Mouse (Mus musculus): Measurements from ENCODE around the gene Uqcc1. TPM values are rescaled to one million over a fixed set of nuclear protein-coding genes. Genes with fewer than 3 reads are reported as not detected.

Uqcc1 gene
- 76.1 and 83.4 TPM in 2 replicates for polyA plus RNA-seq (2014; fragmentation: Nextera tagmentation; extraction: Ambion mirVana)

DNA sequence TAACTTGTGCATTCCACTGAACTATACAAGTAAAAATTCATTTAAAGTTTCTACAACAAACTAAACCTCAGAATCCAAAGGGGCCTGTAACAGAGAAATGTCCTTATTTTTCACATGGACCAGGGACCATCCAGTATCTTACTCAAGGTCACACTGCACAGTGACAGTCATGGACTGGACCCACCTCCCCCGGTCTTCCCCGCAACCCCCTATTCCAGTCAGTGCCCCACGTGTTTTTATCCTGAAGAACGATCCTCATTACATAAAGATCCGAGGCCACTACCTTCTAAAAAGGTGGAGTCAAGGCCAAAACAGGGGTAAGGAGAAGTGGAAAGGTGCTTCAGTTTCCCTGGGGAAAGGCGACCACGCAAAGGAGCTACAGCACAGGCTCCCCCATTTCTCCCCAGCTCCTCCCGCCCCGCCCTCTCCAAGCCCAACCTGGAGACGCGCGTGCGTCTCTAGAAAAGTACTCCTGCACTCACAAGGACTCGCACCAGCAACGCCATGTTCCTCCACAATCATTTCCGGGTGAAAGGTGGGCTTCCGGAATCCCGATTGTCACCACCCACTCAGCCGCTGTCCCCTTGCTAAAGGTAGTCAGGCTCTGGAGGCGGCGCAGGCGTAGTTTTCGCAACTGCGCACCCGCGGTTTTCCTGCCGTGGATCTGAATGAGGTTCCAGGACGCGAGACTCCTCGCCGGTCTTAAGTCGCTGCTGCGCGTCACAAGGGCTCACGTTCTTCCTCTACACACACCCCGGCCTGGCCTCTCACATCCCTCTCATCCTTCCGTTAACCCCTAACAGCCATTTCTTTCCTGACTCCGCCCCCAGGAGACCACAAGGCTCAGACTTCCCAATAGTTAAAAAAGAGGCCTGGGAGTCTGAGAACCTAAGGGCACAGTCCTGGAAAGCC is at the start of gene Uqcc1:
Gene Uqcc1 (minus strand): TSS at position 780 of the 912 bp plus-strand sequence.
- no peaks in the 10 kb centered on the region for H3K27me3 ChIP-seq (replicated peaks; ENCODE audit: control insufficient read depth, insufficient read depth, low read length)
- H3K4me1 ChIP-seq (replicated peaks; ENCODE audit: control insufficient read depth, insufficient read depth, low read length): peaks cover 12% of the 10 kb centered on the region
- H3K9me3 ChIP-seq (ENCODE audit: control insufficient read depth, low read length): no peaks in the 10 kb centered on the region
- H3K4me2 ChIP-seq: peak within 1 kb of the TSS; percentile 76
- DNase-seq (ENCODE audit: low spot score): peak; percentile 89
- under 1% methylated on average over 38 of the region's 38 CpGs for WGBS
- H3K9ac ChIP-seq (ENCODE audit: low read depth, low read length): peak within 1 kb of the TSS; percentile 80
- peak within 1 kb of the TSS; percentile 94 for H3K27ac ChIP-seq (ENCODE audit: low read depth, low read length)
- ATAC-seq (replicated peaks; ENCODE audit: low FRiP score): peak; percentile 95
- peak within 1 kb of the TSS; percentile 74 for H3K4me3 ChIP-seq (ENCODE audit: low read depth, low read length)
- peaks cover 5% of the 10 kb centered on the region; the same call in 1 of the 2 replicates for H3K36me3 ChIP-seq (ENCODE audit: control insufficient read depth, insufficient read depth, low read length)

DNA sequence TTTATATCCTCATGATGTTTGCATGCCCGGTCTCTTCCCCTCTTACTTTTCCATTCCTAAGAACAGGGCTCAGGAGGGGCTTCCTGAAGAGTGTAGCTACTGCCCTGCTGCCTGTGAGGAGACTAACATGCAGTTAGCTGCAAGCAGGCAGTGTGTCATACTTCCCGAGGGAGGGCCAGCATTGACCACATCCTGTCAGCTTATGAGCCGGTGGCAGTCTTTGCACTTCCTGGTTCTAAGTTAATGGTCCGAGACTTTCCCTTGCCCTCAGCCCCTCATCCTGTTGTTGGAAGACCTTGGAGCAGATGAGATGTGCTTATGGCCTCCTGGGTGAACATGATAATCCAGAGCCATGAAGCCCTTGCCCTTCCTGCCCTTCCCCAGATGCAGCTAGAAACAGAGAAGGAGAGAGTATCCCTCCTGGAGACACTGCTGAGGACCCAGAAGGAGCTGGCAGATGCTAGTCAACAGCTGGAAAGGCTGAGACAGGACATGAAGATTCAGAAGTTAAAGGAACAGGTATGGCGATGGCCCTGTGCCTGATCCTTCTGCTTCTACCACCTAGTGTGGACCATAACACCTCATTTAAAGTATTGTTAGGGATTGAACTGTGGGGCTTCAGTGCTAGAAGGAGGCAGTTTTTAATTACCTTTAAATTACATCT is 49.4 kb upstream of the Uqcc1 start:
- peak; percentile 34 for ATAC-seq (replicated peaks; ENCODE audit: low FRiP score)
- Histone ChIP-seq H3K4me3 (ENCODE audit: low read depth, low read length) (peak overlapping the region; percentile 14; the same call in 1 of the 2 replicates), H3K4me1 (replicated peaks; ENCODE audit: control insufficient read depth, insufficient read depth, low read length) (no peaks in the 10 kb centered on the region), H3K27ac (ENCODE audit: low read depth, low read length) (no peak overlapping the region; the same call in 1 of the 2 replicates), H3K36me3 (ENCODE audit: control insufficient read depth, insufficient read depth, low read length) (peaks cover 42% of the 10 kb centered on the region), H3K9ac (ENCODE audit: low read depth, low read length) (no peak overlapping the region), H3K27me3 (replicated peaks; ENCODE audit: control insufficient read depth, insufficient read depth, low read length) (no peaks in the 10 kb centered on the region), H3K4me2 (peak overlapping the region; percentile 41), H3K9me3 (ENCODE audit: control insufficient read depth, low read length) (no peaks in the 10 kb centered on the region)
- DNase-seq (ENCODE audit: low spot score): no peak
- 46% methylated on average over 5 of the region's 5 CpGs for WGBS

DNA sequence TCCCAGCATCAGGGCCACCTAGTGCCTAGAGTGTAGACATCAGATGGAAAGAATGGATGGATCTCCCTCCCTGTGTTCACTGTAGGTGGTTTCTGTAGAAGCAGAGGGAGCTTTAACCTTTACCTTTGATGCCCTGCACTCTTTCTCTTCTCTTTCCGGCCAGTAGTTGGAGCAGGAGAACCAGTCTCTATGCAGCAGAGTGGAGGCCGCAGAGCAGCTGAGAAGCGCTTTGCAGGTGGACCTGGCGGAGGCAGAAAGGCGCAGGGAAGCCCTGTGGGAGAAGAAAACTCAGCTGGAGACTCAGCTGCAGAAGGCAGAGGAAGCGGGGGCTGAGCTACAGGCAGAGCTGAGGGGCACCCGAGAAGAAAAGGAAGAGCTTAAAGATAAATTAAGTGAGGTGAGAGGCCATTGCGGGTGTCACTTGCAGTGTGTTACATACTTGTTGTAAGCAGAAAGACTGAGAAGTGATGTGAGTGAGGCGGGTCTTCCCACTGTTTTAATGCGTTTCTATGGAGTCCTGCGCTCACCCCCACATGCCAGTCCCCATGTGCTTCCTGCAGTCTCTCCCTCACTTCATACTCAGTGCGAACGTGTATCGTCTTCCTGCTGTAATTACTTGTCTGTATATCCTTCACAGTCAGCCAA is 44.1 kb upstream of the Uqcc1 start:
- Histone ChIP-seq H3K36me3 (ENCODE audit: control insufficient read depth, insufficient read depth, low read length) (peaks cover 38% of the 10 kb centered on the region), H3K27ac (ENCODE audit: low read depth, low read length) (no peak overlapping the region), H3K27me3 (replicated peaks; ENCODE audit: control insufficient read depth, insufficient read depth, low read length) (no peaks in the 10 kb centered on the region), H3K4me1 (replicated peaks; ENCODE audit: control insufficient read depth, insufficient read depth, low read length) (no peaks in the 10 kb centered on the region), H3K9ac (ENCODE audit: low read depth, low read length) (no peak overlapping the region), H3K9me3 (ENCODE audit: control insufficient read depth, low read length) (no peaks in the 10 kb centered on the region), H3K4me3 (ENCODE audit: low read depth, low read length) (no peak overlapping the region), H3K4me2 (no peak overlapping the region)
- WGBS: 80% methylated on average over 14 of the region's 14 CpGs
- no peak for DNase-seq (ENCODE audit: low spot score)
- no peak for ATAC-seq (replicated peaks; ENCODE audit: low FRiP score)

DNA sequence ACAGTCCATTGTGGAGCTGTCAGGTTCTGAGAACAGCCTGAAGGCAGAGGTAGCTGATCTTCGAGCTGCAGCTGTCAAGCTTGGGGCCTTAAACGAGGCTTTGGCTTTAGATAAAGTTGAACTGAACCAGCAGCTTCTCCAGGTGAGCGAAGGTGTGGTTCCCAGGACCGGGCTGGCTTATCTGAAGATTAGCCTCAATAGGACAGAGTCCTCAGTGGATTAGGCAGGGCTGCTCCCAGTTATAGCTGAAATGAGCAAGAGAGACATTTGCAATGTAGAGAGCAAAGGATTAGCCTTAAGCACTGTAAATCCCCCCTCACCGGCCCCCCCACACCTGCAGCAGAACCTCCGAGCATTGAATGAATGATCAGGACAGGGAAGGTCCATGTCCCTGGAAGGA is 43.2 kb upstream of the Uqcc1 start:
- 0 out of 2 replicates have a peak, but pooled peaks have one; percentile 18 for ATAC-seq (replicated peaks; ENCODE audit: low FRiP score)

DNA sequence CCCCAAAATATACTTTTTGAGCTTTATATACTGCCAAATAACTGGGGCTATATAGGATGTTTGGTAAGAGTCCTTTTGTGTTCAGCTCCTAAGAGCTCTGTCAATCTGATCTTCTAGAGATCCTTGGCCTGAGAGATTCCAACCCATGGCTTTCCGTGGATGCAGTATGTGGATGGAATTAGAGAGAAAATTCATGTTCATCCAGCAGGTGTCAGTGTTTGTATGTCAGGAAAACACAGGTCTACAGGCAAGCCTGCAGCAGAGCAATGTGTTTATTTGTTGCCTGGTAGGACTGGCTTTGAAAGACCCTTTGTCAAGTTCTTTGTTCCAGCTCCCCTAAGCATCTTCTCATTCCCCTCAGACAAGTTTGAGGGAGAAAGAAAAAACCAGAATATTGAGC is 32.9 kb upstream of the Uqcc1 start:
- ATAC-seq (replicated peaks; ENCODE audit: low FRiP score) (no peak), DNase-seq (ENCODE audit: low spot score) (no peak)
- Histone ChIP-seq H3K27ac (ENCODE audit: low read depth, low read length) (no peak overlapping the region), H3K27me3 (replicated peaks; ENCODE audit: control insufficient read depth, insufficient read depth, low read length) (no peaks in the 10 kb centered on the region), H3K9me3 (ENCODE audit: control insufficient read depth, low read length) (no peaks in the 10 kb centered on the region), H3K9ac (ENCODE audit: low read depth, low read length) (no peak overlapping the region), H3K36me3 (ENCODE audit: control insufficient read depth, insufficient read depth, low read length) (peaks cover 16% of the 10 kb centered on the region; the same call in 1 of the 2 replicates), H3K4me1 (replicated peaks; ENCODE audit: control insufficient read depth, insufficient read depth, low read length) (no peaks in the 10 kb centered on the region), H3K4me3 (ENCODE audit: low read depth, low read length) (no peak overlapping the region), H3K4me2 (no peak overlapping the region)
- 60% methylated on average over 1 of the region's 1 CpGs for WGBS

More for the DNA sequence above, 43.2 kb upstream of the Uqcc1 start:
- no peak overlapping the region for H3K27ac ChIP-seq (ENCODE audit: low read depth, low read length)
- H3K9ac ChIP-seq (ENCODE audit: low read depth, low read length): no peak overlapping the region
- H3K4me3 ChIP-seq (ENCODE audit: low read depth, low read length): no peak overlapping the region
- no peaks in the 10 kb centered on the region for H3K9me3 ChIP-seq (ENCODE audit: control insufficient read depth, low read length)
- no peaks in the 10 kb centered on the region for H3K4me1 ChIP-seq (replicated peaks; ENCODE audit: control insufficient read depth, insufficient read depth, low read length)
- 69% methylated on average over 6 of the region's 6 CpGs for WGBS
- no peaks in the 10 kb centered on the region for H3K27me3 ChIP-seq (replicated peaks; ENCODE audit: control insufficient read depth, insufficient read depth, low read length)
- no peak for DNase-seq (ENCODE audit: low spot score)
- H3K36me3 ChIP-seq (ENCODE audit: control insufficient read depth, insufficient read depth, low read length): peaks cover 42% of the 10 kb centered on the region
- H3K4me2 ChIP-seq: no peak overlapping the region

DNA sequence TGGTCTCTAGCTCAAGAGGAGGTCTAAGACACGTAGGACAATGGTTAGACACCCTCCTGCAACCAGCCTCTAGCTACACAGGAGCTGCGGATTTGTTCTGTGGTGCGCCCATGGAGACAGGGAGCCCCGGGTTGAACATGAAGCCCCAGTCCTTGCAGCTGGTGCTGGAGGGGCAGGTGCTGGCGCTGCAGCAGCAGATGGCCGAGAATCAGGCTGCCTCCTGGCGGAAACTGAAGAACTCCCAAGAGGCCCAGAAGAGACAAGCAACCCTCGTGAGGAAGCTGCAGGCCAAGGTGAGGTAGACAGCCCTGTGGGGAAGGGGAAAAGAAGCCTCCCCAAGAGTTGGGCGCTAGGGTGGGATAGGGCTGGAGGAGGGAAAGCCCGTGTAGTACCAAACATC is 31.8 kb upstream of the Uqcc1 start:
- no peaks in the 10 kb centered on the region for H3K9me3 ChIP-seq (ENCODE audit: control insufficient read depth, low read length)
- 0 out of 2 replicates have a peak, but pooled peaks cover 5% of the 10 kb centered on the region for H3K4me1 ChIP-seq (replicated peaks; ENCODE audit: control insufficient read depth, insufficient read depth, low read length)
- peaks cover 12% of the 10 kb centered on the region; the same call in 1 of the 2 replicates for H3K36me3 ChIP-seq (ENCODE audit: control insufficient read depth, insufficient read depth, low read length)
- 84% methylated on average over 10 of the region's 10 CpGs for WGBS
- H3K4me2 ChIP-seq: no peak overlapping the region
- no peaks in the 10 kb centered on the region for H3K27me3 ChIP-seq (replicated peaks; ENCODE audit: control insufficient read depth, insufficient read depth, low read length)
- DNase-seq (ENCODE audit: low spot score) (no peak), ATAC-seq (replicated peaks; ENCODE audit: low FRiP score) (no peak)
- no peak overlapping the region for H3K27ac ChIP-seq (ENCODE audit: low read depth, low read length)
- no peak overlapping the region for H3K4me3 ChIP-seq (ENCODE audit: low read depth, low read length)
- no peak overlapping the region for H3K9ac ChIP-seq (ENCODE audit: low read depth, low read length)

DNA sequence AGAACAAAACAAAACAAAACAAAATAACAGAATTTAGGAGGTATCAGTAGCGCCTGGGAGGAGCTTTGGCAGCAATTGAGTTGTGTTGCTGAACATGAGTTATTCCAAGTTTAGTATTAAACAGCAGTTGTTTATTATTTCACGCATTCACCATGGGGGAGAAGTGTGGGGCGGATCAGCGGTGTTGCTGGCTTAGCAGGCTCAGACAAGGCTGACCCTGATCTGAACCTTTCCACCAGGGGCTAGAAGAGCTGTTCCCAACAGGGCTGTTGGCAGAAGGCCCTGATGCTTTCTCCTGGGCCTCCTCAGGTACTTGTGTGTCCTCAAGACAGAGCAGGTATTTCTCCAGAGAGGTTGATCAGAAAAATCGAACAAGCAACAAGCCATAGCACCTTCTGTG is 29.9 kb upstream of the Uqcc1 start:
- Histone ChIP-seq H3K4me1 (replicated peaks; ENCODE audit: control insufficient read depth, insufficient read depth, low read length) (0 out of 2 replicates have a peak, but pooled peaks cover 5% of the 10 kb centered on the region), H3K9ac (ENCODE audit: low read depth, low read length) (no peak overlapping the region), H3K4me3 (ENCODE audit: low read depth, low read length) (no peak overlapping the region), H3K27me3 (replicated peaks; ENCODE audit: control insufficient read depth, insufficient read depth, low read length) (no peaks in the 10 kb centered on the region), H3K36me3 (ENCODE audit: control insufficient read depth, insufficient read depth, low read length) (peaks cover 9% of the 10 kb centered on the region; the same call in 1 of the 2 replicates), H3K4me2 (no peak overlapping the region), H3K9me3 (ENCODE audit: control insufficient read depth, low read length) (no peaks in the 10 kb centered on the region), H3K27ac (ENCODE audit: low read depth, low read length) (no peak overlapping the region)
- ATAC-seq (replicated peaks; ENCODE audit: low FRiP score) (no peak), DNase-seq (ENCODE audit: low spot score) (no peak)
- 89% methylated on average over 5 of the region's 5 CpGs for WGBS

Measured in liver, embryonic 11.5 days (tissue).